Mouse (Mus musculus) CH12.LX (cell line): ENCODE data around the gene Bcl7b.

ENCODE experiments used
- CHD1 ChIP-seq: IDR thresholded peaks from 2 replicates; pipeline ENCODE4 v1.6.1; 2012; ENCODE audit warnings: low read depth, low read length, improper control_type of control experiment, inconsistent platforms
- CHD2 ChIP-seq: IDR thresholded peaks from 2 replicates; pipeline ENCODE4 v1.6.1; 2011; ENCODE audit warnings: low read length, improper control_type of control experiment
- CTCF ChIP-seq, 2 experiments: IDR thresholded peaks in 1 of 2; conservative IDR thresholded peaks in 1 of 2; 2 replicates each; pipeline ENCODE4 v1.5.1; 2011 to 2012; ENCODE audit warnings: low read depth in 2 of 2, low read length in 2 of 2, improper control_type of control experiment in 1 of 2, inconsistent platforms in 1 of 2, mild to moderate bottlenecking in 1 of 2, moderate library complexity in 1 of 2
- EP300 ChIP-seq: IDR thresholded peaks from 2 replicates; pipeline ENCODE4 v1.6.1; 2011; ENCODE audit warnings: low read length, improper control_type of control experiment
- GABPA ChIP-seq: IDR thresholded peaks from 2 replicates; pipeline ENCODE4 v1.6.1; 2012; ENCODE audit warnings: low read depth, low read length, improper control_type of control experiment, inconsistent platforms; ENCODE audit not compliant: insufficient replicate concordance
- MAFK ChIP-seq: IDR thresholded peaks from 2 replicates; pipeline ENCODE4 v1.6.1; 2011; ENCODE audit warnings: low read length, improper control_type of control experiment; ENCODE audit not compliant: insufficient replicate concordance
- MAX ChIP-seq: IDR thresholded peaks from 2 replicates; pipeline ENCODE4 v1.6.1; 2011; ENCODE audit warnings: low read length, improper control_type of control experiment
- NELFE ChIP-seq: IDR thresholded peaks from 2 replicates; pipeline ENCODE4 v1.6.1; 2011; ENCODE audit warnings: low read depth, low read length, improper control_type of control experiment
- POLR2A ChIP-seq: IDR thresholded peaks from 2 replicates; pipeline ENCODE4 v1.6.1; 2011; ENCODE audit warnings: low read depth, mild to moderate bottlenecking, improper control_type of control experiment, low read length
- SMC3 ChIP-seq: IDR thresholded peaks from 2 replicates; pipeline ENCODE4 v1.6.1; 2011; ENCODE audit warnings: low read depth, low read length, improper control_type of control experiment
- USF1 ChIP-seq: IDR thresholded peaks from 2 replicates; pipeline ENCODE4 v1.6.1; 2014; ENCODE audit warnings: low read depth, mild to moderate bottlenecking, inconsistent platforms, low read length, improper control_type of control experiment
- ZC3H11A ChIP-seq: IDR thresholded peaks from 2 replicates; pipeline ENCODE4 v1.6.1; 2012; ENCODE audit warnings: low read depth, mild to moderate bottlenecking, inconsistent platforms, low read length, improper control_type of control experiment
- ZKSCAN1 ChIP-seq: IDR thresholded peaks from 2 replicates; pipeline ENCODE4 v1.6.1; 2012; ENCODE audit warnings: low read depth, inconsistent platforms, low read length, improper control_type of control experiment, borderline replicate concordance
- ZNF384 ChIP-seq: IDR thresholded peaks from 2 replicates; pipeline ENCODE4 v1.6.1; 2012; ENCODE audit warnings: low read depth, low read length, improper control_type of control experiment, inconsistent platforms

GRCm38 (mm10) chr5:135144469-135144868 is 23.6 kb upstream of the Bcl7b start:
- TF ChIP-seq POLR2A (no peak), CTCF (conservative IDR thresholded peaks at IDR 0.05 in 1 of 2, IDR thresholded peaks at IDR 0.05 in 1 of 2; ENCODE audit: low read depth in 2 of 2, low read length in 2 of 2) (no peak), EP300 (no peak), SMC3 (no peak), ZC3H11A (no peak), USF1 (no peak), CHD2 (no peak), ZNF384 (no peak), MAFK (no peak), CHD1 (no peak), NELFE (no peak), ZKSCAN1 (no peak), GABPA (no peak), MAX (no peak)
